Mouse (Mus musculus): Measurements from ENCODE around the gene Fahd1. TPM values are rescaled to one million over a fixed set of nuclear protein-coding genes. Genes with fewer than 3 reads are reported as not detected.
A peak's percentile ranks its signal among the peaks of the same experiment; 100 is the strongest.

The Fahd1 gene
- polyA plus RNA-seq, 1 experiment = 12.6 TPM

GRCm38 (mm10) chr17:24884391-24884790 is 34.2 kb upstream of the Fahd1 start:
- Histone ChIP-seq H3K27ac (ENCODE audit: control insufficient read depth, insufficient read depth, low read depth, low read length) (no peak overlapping the region), H3K4me1 (ENCODE audit: control insufficient read depth, insufficient read depth, low read length) (peaks cover 13% of the 10 kb centered on the region), H3K27me3 (ENCODE audit: control insufficient read depth, insufficient read depth, low read length) (no peaks in the 10 kb centered on the region), H3K4me3 (ENCODE audit: control insufficient read depth, low read depth, low read length) (peak overlapping the region; percentile 99), H3K36me3 (ENCODE audit: control insufficient read depth, insufficient read depth, low read length) (no peaks in the 10 kb centered on the region; the same call in none of the 2 replicates)
- 0 out of 2 replicates have a peak, but pooled peaks have one; percentile 23 for TF ChIP-seq POLR2A (IDR thresholded peaks at IDR 0.05; ENCODE audit: control insufficient read depth, low read depth, low read length)
- no peak for TF ChIP-seq CTCF (IDR thresholded peaks at IDR 0.05; ENCODE audit: control insufficient read depth, insufficient read depth, insufficient replicate concordance, low read depth, low read length)

GRCm38 (mm10) chr17:24881738-24882440 is 31.7 kb upstream of the Fahd1 start:
- Histone ChIP-seq H3K4me3 (ENCODE audit: control insufficient read depth, low read depth, low read length) (no peak overlapping the region), H3K4me1 (ENCODE audit: control insufficient read depth, insufficient read depth, low read length) (peaks cover 6% of the 10 kb centered on the region; the same call in 1 of the 2 replicates), H3K27ac (ENCODE audit: control insufficient read depth, insufficient read depth, low read depth, low read length) (no peak overlapping the region), H3K36me3 (ENCODE audit: control insufficient read depth, insufficient read depth, low read length) (no peaks in the 10 kb centered on the region; the same call in 1 of the 2 replicates), H3K27me3 (ENCODE audit: control insufficient read depth, insufficient read depth, low read length) (no peaks in the 10 kb centered on the region)
- TF ChIP-seq CTCF (IDR thresholded peaks at IDR 0.05; ENCODE audit: control insufficient read depth, insufficient read depth, insufficient replicate concordance, low read depth, low read length) = peak; percentile 38; the same call in 1 of the 2 replicates
- TF ChIP-seq POLR2A (IDR thresholded peaks at IDR 0.05; ENCODE audit: control insufficient read depth, low read depth, low read length) = 0 out of 2 replicates have a peak, but pooled peaks have one; percentile 8

- H3K4me1 ChIP-seq (ENCODE audit: control insufficient read depth, insufficient read depth, low read length) = no peaks in the 10 kb centered on the region
- TF ChIP-seq CTCF (IDR thresholded peaks at IDR 0.05; ENCODE audit: control insufficient read depth, insufficient read depth, insufficient replicate concordance, low read depth, low read length) (no peak), POLR2A (IDR thresholded peaks at IDR 0.05; ENCODE audit: control insufficient read depth, low read depth, low read length) (no peak)
- H3K4me3 ChIP-seq (ENCODE audit: control insufficient read depth, low read depth, low read length) = no peak overlapping the region
- H3K36me3 ChIP-seq (ENCODE audit: control insufficient read depth, insufficient read depth, low read length) = no peaks in the 10 kb centered on the region
- no peaks in the 10 kb centered on the region for H3K27me3 ChIP-seq (ENCODE audit: control insufficient read depth, insufficient read depth, low read length)
- H3K27ac ChIP-seq (ENCODE audit: control insufficient read depth, insufficient read depth, low read depth, low read length) = no peak overlapping the region
These were observed 28.4 kb upstream of the Fahd1 start for GRCm38 (mm10) chr17:24878531-24878930.

- no peaks in the 10 kb centered on the region for H3K27me3 ChIP-seq (ENCODE audit: control insufficient read depth, insufficient read depth, low read length)
- TF ChIP-seq CTCF (IDR thresholded peaks at IDR 0.05; ENCODE audit: control insufficient read depth, insufficient read depth, insufficient replicate concordance, low read depth, low read length) = no peak
- TF ChIP-seq POLR2A (IDR thresholded peaks at IDR 0.05; ENCODE audit: control insufficient read depth, low read depth, low read length) = no peak
- H3K27ac ChIP-seq (ENCODE audit: control insufficient read depth, insufficient read depth, low read depth, low read length) = no peak overlapping the region
- no peaks in the 10 kb centered on the region for H3K4me1 ChIP-seq (ENCODE audit: control insufficient read depth, insufficient read depth, low read length)
- H3K4me3 ChIP-seq (ENCODE audit: control insufficient read depth, low read depth, low read length) = no peak overlapping the region
- no peaks in the 10 kb centered on the region for H3K36me3 ChIP-seq (ENCODE audit: control insufficient read depth, insufficient read depth, low read length)
These were observed 27.9 kb upstream of the Fahd1 start for GRCm38 (mm10) chr17:24878117-24878397.

DNA sequence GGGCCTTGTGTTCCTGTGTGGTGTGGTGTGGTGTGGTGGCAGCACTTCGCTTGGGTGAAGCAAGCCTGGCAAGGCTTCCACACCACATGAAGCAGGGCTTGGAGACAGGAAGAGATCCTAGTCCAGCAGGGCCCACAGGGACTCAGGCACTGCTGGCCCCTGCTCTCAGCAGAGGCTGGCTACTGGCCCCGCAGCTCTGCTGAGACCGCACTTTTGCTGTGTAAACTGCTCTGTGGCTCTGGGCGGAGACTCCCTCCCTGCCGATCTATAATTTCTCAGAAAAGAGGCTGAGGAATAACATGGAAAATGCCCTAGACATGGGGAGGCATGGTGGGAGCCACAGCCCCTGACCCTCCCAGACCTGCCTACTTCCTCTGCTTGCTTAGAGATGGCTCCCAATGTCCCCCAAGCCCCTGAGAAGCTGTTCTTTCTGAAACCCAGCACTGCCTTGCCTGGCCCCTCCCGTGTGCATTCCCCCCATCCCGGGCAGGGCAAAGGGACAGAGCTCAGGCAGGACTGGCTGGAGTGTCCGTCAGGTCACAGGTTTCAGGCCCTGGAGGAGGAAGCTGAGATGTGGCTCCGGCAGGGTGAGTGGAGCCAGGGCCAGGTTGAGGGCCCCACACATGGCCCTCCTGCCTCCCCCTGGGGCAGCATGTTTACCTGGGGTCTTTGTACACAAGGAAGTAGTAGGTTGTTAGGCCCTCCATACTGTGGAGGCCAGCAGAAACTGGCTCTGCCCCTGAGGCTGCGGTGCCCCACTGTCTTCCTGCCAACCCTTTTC is 27.4 kb upstream of the Fahd1 start:
- Histone ChIP-seq H3K27ac (ENCODE audit: control insufficient read depth, insufficient read depth, low read depth, low read length) (no peak overlapping the region), H3K4me1 (ENCODE audit: control insufficient read depth, insufficient read depth, low read length) (no peaks in the 10 kb centered on the region), H3K36me3 (ENCODE audit: control insufficient read depth, insufficient read depth, low read length) (no peaks in the 10 kb centered on the region), H3K27me3 (ENCODE audit: control insufficient read depth, insufficient read depth, low read length) (no peaks in the 10 kb centered on the region), H3K4me3 (ENCODE audit: control insufficient read depth, low read depth, low read length) (no peak overlapping the region)
- TF ChIP-seq CTCF (IDR thresholded peaks at IDR 0.05; ENCODE audit: control insufficient read depth, insufficient read depth, insufficient replicate concordance, low read depth, low read length) (no peak), POLR2A (IDR thresholded peaks at IDR 0.05; ENCODE audit: control insufficient read depth, low read depth, low read length) (no peak)

- no peak overlapping the region for H3K27ac ChIP-seq (ENCODE audit: control insufficient read depth, insufficient read depth, low read depth, low read length)
- TF ChIP-seq POLR2A (IDR thresholded peaks at IDR 0.05; ENCODE audit: control insufficient read depth, low read depth, low read length) (no peak), CTCF (IDR thresholded peaks at IDR 0.05; ENCODE audit: control insufficient read depth, insufficient read depth, insufficient replicate concordance, low read depth, low read length) (no peak)
These were observed 24.8 kb upstream of the Fahd1 start for GRCm38 (mm10) chr17:24874989-24875388.

GRCm38 (mm10) chr17:24874405-24874745 is 24.2 kb upstream of the Fahd1 start:
- no peaks in the 10 kb centered on the region for H3K27me3 ChIP-seq (ENCODE audit: control insufficient read depth, insufficient read depth, low read length)
- peak overlapping the region; percentile 90 for H3K4me3 ChIP-seq (ENCODE audit: control insufficient read depth, low read depth, low read length)
- H3K4me1 ChIP-seq (ENCODE audit: control insufficient read depth, insufficient read depth, low read length) = no peaks in the 10 kb centered on the region; the same call in 1 of the 2 replicates
- H3K36me3 ChIP-seq (ENCODE audit: control insufficient read depth, insufficient read depth, low read length) = no peaks in the 10 kb centered on the region
- peak overlapping the region; percentile 70; the same call in 1 of the 2 replicates for H3K27ac ChIP-seq (ENCODE audit: control insufficient read depth, insufficient read depth, low read depth, low read length)
- TF ChIP-seq CTCF (IDR thresholded peaks at IDR 0.05; ENCODE audit: control insufficient read depth, insufficient read depth, insufficient replicate concordance, low read depth, low read length) (no peak), POLR2A (IDR thresholded peaks at IDR 0.05; ENCODE audit: control insufficient read depth, low read depth, low read length) (peak; percentile 44; the same call in 1 of the 2 replicates)

More at GRCm38 (mm10) chr17:24874989-24875388, 24.8 kb upstream of the Fahd1 start:
- peak overlapping the region; percentile 90 for H3K4me3 ChIP-seq (ENCODE audit: control insufficient read depth, low read depth, low read length)
- H3K4me1 ChIP-seq (ENCODE audit: control insufficient read depth, insufficient read depth, low read length) = no peaks in the 10 kb centered on the region; the same call in 1 of the 2 replicates
- no peaks in the 10 kb centered on the region for H3K36me3 ChIP-seq (ENCODE audit: control insufficient read depth, insufficient read depth, low read length)
- no peaks in the 10 kb centered on the region for H3K27me3 ChIP-seq (ENCODE audit: control insufficient read depth, insufficient read depth, low read length)

All from testis, adult 2 months (tissue).